Mouse (Mus musculus) midbrain, embryonic 13.5 days (tissue): ENCODE measurements at regions not wholly inside any gene's neighbourhood (a gene's known extent, or its start where the extent isn't known, plus 50 kb on each side); places are given as distances from the start of the nearest gene placed in this dataset.

Experiments used
- ATAC-seq: fragments of 200-750 bp; cut with Nextera tagmentation; 2 replicates; pipeline ENCODE4 v1.8.0; 2017; ENCODE audit warnings: mild to moderate bottlenecking, moderate TSS enrichment, moderate library complexity
- H3K27ac ChIP-seq: fragments of 300-500 bp; sonication (generic); 2 replicates; pipeline ENCODE4 v1.5.1; 2015; ENCODE audit warnings: inconsistent platforms, mild to moderate bottlenecking, moderate library complexity
- H3K27me3 ChIP-seq: fragments of 300-500 bp; sonication (generic); 2 replicates; pipeline ENCODE4 v1.6.1; 2015; ENCODE audit warnings: mild to moderate bottlenecking, inconsistent platforms
- H3K36me3 ChIP-seq: fragments of 300-500 bp; sonication (generic); 2 replicates; pipeline ENCODE4 v1.6.1; 2015; ENCODE audit warnings: mild to moderate bottlenecking, inconsistent platforms
- H3K4me1 ChIP-seq: fragments of 300-500 bp; sonication (generic); replicated peaks from 2 replicates; pipeline ENCODE4 v1.6.1; 2015; ENCODE audit warnings: inconsistent platforms
- H3K4me2 ChIP-seq: fragments of 300-500 bp; sonication (generic); replicated peaks from 2 replicates; pipeline ENCODE4 v1.6.1; 2015; ENCODE audit warnings: moderate library complexity, mild to moderate bottlenecking, inconsistent platforms
- H3K4me3 ChIP-seq: fragments of 300-500 bp; sonication (generic); replicated peaks from 2 replicates; pipeline ENCODE4 v1.5.1; 2015; ENCODE audit warnings: mild to moderate bottlenecking, inconsistent platforms
- H3K9ac ChIP-seq: fragments of 300-500 bp; sonication (generic); replicated peaks from 2 replicates; pipeline ENCODE4 v1.6.1; 2015; ENCODE audit warnings: mild to moderate bottlenecking, inconsistent platforms
- H3K9me3 ChIP-seq: fragments of 300-500 bp; sonication (generic); 2 replicates; pipeline ENCODE4 v1.6.1; 2016; ENCODE audit warnings: mild to moderate bottlenecking, inconsistent platforms
- WGBS: fragments of 180-500 bp; shearing (Covaris S2); methylation state at CpG from one replicate; pipeline ENCODE4 v1.1.7; 2015; 5-methylcytosine and 5-hydroxymethylcytosine counted together

DNA sequence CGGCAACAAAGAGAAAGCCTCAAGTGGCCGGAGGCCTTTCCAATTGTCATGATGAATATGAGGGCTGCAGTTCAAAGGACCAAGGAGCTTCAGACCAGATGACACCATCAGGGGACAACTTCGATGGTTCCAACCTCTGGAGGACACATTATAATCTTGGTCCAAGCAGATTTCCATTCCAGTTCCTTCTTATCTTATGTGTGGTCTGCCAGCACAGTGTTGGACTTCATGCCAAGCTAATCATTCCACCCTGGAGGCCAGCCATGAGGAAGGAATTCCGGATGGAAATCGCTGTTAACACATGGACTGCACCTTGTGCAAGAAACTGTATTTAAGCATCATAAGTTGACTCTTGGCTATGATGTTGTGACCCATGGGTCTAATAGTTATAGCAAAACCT is 334.5 kb upstream of the Gm21798 start:
- 95% methylated on average over 5 of the region's 5 CpGs for WGBS
- no peaks in the 10 kb centered on the region for H3K9me3 ChIP-seq
- no peak overlapping the region for H3K27ac ChIP-seq
- no peak overlapping the region for H3K9ac ChIP-seq
- no peak overlapping the region for H3K4me3 ChIP-seq
- H3K36me3 ChIP-seq: no peaks in the 10 kb centered on the region
- 0 out of 2 replicates have a peak, but pooled peaks cover 3% of the 10 kb centered on the region for H3K27me3 ChIP-seq
- no peak for ATAC-seq
- H3K4me2 ChIP-seq: no peak overlapping the region
- H3K4me1 ChIP-seq: peaks cover 6% of the 10 kb centered on the region

DNA sequence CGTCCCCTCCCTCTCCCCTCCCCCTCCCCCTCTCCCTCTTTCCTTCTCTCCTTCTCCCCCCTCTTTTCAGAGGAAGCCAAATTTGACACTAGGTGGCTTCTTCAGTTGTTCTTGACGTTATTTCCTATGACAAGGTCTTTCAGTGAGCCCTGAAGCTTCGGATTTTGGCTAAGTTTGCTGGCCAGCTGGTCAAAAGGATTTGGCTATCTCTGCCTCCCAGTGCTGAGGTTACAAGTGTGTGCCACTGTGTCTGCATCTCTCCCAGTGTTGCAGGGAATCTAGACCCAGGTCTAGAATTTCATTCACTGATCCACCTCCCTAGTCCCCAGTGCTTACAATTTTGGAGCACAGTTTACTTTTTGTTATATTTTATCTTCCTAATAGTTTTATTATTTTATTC is 329.7 kb upstream of the Gm21798 start:
- no peak overlapping the region for H3K4me3 ChIP-seq
- no peak overlapping the region for H3K9ac ChIP-seq
- H3K27ac ChIP-seq: no peak overlapping the region
- ATAC-seq: no peak
- H3K36me3 ChIP-seq: no peaks in the 10 kb centered on the region
- H3K4me1 ChIP-seq: no peaks in the 10 kb centered on the region
- no peaks in the 10 kb centered on the region for H3K9me3 ChIP-seq
- H3K4me2 ChIP-seq: no peak overlapping the region
- 8% methylated on average over 2 of the region's 3 CpGs for WGBS
- H3K27me3 ChIP-seq: no peaks in the 10 kb centered on the region

DNA sequence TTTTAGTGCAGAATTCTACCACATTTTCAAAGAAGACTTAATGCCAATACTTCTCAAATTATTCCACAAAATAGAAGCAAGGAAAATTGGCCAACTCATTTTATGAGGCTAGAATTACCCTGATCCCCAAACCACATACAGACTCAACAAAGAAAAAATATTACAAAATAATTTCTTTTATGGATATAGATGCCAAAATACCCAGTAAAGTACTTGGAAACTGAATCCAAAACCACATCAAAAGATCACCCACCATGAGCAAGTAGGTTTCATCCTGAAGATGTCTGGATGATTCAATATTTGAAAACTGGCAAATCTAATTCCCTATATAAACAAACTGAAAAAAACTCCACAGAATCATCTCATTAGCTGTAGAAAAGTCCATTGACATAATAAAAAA is 316.7 kb upstream of the Gm21798 start:
- no peaks in the 10 kb centered on the region for H3K9me3 ChIP-seq
- H3K27me3 ChIP-seq: no peaks in the 10 kb centered on the region
- no peaks in the 10 kb centered on the region for H3K4me1 ChIP-seq
- no peak overlapping the region for H3K27ac ChIP-seq
- ATAC-seq: no peak
- no peaks in the 10 kb centered on the region for H3K36me3 ChIP-seq
- no peak overlapping the region for H3K4me3 ChIP-seq
- no peak overlapping the region for H3K4me2 ChIP-seq
- H3K9ac ChIP-seq: no peak overlapping the region

DNA sequence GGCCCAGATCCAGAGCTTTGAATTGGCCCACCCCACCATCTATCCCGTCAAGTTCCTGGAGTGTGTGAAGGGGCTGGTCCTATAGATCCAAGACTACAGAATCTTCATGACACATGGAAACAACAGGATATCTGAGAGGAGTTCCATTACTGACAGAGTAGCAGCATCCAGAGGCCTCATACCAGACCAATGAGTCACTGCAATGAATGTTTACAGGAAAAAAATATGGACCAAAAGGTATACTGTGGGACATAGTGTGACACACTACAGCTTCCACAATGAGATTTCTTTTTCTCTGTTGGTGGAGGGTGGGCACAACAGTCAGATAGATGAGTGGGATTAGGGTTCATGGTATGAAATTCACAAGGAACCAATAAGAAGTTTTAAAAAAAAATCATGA is 316.0 kb upstream of the Gm21798 start:
- Histone ChIP-seq H3K9me3 (no peaks in the 10 kb centered on the region), H3K4me2 (no peak overlapping the region), H3K36me3 (no peaks in the 10 kb centered on the region), H3K4me3 (no peak overlapping the region), H3K9ac (no peak overlapping the region), H3K27ac (no peak overlapping the region), H3K4me1 (no peaks in the 10 kb centered on the region), H3K27me3 (no peaks in the 10 kb centered on the region)
- WGBS: 91% methylated on average over 1 of the region's 1 CpGs
- no peak for ATAC-seq

DNA sequence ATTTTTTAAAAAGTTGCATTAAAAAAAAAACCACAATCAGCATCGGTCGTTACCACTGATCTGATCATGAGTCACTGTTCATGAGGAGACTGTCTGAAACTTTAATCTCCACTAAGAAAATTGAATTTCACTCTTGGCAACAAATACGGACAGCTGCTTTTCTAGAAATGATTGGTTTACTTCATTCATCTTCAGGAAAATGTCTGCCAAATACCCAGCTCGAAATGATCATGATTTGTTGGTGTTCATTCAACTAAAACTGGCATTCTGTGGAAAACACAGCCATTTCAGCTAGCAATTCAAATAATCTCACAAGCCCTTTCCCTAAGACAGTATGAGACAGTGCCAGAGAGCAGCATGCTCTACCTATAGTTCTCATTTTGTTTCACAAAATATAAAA is 312.7 kb upstream of the Gm21798 start:
- H3K27ac ChIP-seq: no peak overlapping the region
- no peaks in the 10 kb centered on the region for H3K27me3 ChIP-seq
- ATAC-seq: no peak
- no peaks in the 10 kb centered on the region for H3K4me1 ChIP-seq
- no peak overlapping the region for H3K4me3 ChIP-seq
- WGBS: 89% methylated on average over 4 of the region's 4 CpGs
- no peaks in the 10 kb centered on the region for H3K36me3 ChIP-seq
- H3K4me2 ChIP-seq: no peak overlapping the region
- H3K9me3 ChIP-seq: no peaks in the 10 kb centered on the region
- H3K9ac ChIP-seq: no peak overlapping the region

DNA sequence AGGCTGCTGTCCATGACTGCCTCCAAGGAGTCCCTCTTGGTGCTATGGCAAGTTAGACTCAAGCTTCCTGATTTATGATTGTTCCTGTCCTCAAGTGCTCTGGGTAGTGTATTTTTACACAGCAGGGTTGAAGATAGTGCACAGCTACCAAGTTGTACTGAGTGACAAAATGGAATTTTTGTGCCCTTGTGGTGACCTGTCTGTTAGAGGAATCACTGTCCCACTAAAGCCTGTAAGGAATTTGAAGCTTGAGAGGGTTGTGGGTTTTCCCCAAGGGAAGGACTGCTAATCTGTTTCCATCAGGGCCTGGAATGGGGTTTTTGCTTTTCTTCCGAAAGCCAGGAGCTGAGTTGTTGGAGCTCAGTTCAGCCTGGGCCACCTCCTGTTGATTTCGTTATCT is 306.8 kb upstream of the Gm21798 start:
- no peak overlapping the region for H3K4me3 ChIP-seq
- H3K4me1 ChIP-seq: no peaks in the 10 kb centered on the region
- no peak overlapping the region for H3K4me2 ChIP-seq
- no peak overlapping the region for H3K9ac ChIP-seq
- H3K27me3 ChIP-seq: no peaks in the 10 kb centered on the region
- H3K9me3 ChIP-seq: no peaks in the 10 kb centered on the region
- H3K36me3 ChIP-seq: no peaks in the 10 kb centered on the region
- 92% methylated on average over 2 of the region's 2 CpGs for WGBS
- H3K27ac ChIP-seq: no peak overlapping the region
- no peak for ATAC-seq

DNA sequence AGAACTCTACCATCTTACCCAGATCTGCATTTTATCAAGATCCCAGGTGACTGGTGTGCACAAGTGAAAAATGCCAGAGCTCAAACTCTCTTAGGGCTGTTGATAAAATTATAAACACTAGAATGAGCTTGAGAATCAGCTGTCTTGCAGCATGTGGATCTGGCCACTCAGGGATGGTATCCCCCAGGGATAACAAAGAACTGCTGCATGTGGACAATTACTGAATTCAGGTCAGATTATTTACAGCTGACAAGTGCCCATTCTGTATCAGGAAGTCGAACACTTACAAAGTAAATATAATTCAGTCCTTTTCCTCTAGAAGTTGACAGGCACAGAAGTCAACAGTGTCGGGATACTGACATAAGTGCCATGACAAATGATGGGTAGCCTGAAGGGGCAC is 306.3 kb upstream of the Gm21798 start:
- Histone ChIP-seq H3K27me3 (no peaks in the 10 kb centered on the region), H3K4me1 (no peaks in the 10 kb centered on the region), H3K9ac (no peak overlapping the region), H3K27ac (no peak overlapping the region), H3K4me3 (no peak overlapping the region), H3K4me2 (no peak overlapping the region), H3K36me3 (no peaks in the 10 kb centered on the region), H3K9me3 (no peaks in the 10 kb centered on the region)
- 54% methylated on average over 2 of the region's 2 CpGs for WGBS
- ATAC-seq: no peak

DNA sequence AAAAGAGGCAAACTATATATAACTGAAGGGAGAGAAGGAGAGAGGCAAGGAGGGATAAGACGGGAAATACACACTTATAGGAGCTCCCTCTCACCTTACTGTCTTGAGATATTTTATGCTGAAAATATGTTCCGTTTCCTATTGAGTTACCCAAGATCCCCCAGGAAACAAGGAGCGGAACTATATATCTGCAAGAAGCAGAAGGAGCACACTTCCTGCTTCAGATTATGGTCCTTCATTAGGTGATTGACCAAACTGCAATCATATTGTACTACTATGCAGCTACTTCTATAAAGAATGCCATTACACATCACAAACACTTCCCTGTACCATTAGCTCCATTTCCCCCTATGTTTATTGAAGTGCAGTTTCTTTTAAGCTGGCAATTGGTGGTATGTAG is 304.9 kb upstream of the Gm21798 start:
- no peaks in the 10 kb centered on the region for H3K9me3 ChIP-seq
- WGBS: 92% methylated on average over 3 of the region's 3 CpGs
- H3K4me3 ChIP-seq: no peak overlapping the region
- no peaks in the 10 kb centered on the region for H3K4me1 ChIP-seq
- H3K9ac ChIP-seq: no peak overlapping the region
- no peak for ATAC-seq
- no peaks in the 10 kb centered on the region for H3K27me3 ChIP-seq
- no peak overlapping the region for H3K4me2 ChIP-seq
- no peak overlapping the region for H3K27ac ChIP-seq
- no peaks in the 10 kb centered on the region for H3K36me3 ChIP-seq

DNA sequence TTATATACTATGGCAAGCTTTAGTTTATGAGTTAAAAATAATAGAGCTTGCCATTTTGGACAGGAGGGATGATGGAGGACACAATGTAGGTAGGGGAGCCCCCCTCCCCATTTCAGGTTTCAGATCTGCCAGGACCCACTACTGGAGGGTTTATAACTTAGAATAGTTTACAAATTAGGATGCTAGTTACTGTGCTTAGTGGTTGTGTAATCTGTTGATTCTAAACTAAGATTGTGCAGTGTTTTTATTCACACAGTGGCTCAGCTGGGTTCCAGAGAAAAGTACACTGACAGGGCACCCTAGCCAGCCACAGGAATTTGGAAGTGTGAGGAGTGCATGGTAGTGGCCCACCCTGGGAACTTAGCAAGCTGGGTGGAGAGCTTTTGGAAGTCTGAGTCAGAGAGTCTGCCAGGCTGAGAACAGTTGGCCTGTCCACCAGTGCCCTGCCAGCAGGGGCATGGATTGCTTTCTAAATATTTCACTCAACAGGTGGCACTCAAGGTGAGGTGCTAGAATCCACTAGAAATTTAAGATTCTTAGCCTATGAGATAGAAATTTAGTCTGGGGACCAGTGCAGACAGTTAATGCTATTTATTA is 303.9 kb upstream of the Gm21798 start:
- Histone ChIP-seq H3K4me3 (no peak overlapping the region), H3K27me3 (no peaks in the 10 kb centered on the region), H3K36me3 (no peaks in the 10 kb centered on the region), H3K27ac (no peak overlapping the region), H3K4me1 (no peaks in the 10 kb centered on the region), H3K9me3 (no peaks in the 10 kb centered on the region), H3K4me2 (no peak overlapping the region), H3K9ac (no peak overlapping the region)
- no peak for ATAC-seq

DNA sequence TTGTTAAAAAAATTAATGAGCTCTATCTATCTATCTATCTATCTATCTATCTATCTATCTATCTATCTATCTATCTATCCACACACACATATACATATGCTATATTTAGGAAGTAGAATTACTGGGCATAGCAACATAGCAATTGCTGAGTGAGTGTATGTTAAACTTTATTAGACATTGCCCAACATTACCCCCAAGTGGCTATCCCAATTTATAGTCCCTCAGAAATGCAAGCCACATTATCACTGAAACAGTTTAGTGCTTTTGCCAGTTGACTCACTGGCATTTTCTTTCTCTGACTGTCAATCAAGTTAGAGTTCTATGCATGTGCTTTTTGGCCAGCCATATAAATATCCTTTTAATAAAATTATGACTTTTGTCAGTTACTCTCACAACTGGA is 302.3 kb upstream of the Gm21798 start:
- ATAC-seq: no peak
- no peaks in the 10 kb centered on the region for H3K27me3 ChIP-seq

DNA sequence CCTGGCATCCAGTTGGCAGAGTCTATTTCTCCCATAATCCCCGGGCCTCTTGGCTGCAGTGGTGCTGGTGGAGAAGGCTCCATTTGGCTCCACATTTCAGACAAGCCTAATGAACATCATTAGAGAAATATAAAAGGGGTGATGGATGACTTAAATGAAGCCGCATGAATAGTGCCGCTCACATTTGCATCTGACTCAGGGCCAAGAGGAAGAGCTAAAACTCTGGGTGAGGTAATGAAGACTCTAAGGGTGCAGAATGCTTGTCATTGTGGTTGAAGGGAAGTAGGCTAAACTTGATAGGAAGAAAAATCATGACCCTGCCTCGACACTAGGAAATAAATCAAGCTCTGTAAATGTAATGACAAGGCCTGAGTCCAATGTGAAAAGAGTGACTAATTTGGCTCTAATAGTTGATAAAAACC is 298.3 kb upstream of the Gm21798 start:
- ATAC-seq: no peak
- Histone ChIP-seq H3K4me1 (no peaks in the 10 kb centered on the region), H3K27ac (no peak overlapping the region), H3K36me3 (no peaks in the 10 kb centered on the region), H3K27me3 (no peaks in the 10 kb centered on the region), H3K9ac (no peak overlapping the region), H3K9me3 (no peaks in the 10 kb centered on the region), H3K4me2 (no peak overlapping the region), H3K4me3 (no peak overlapping the region)
- WGBS: 79% methylated on average over 4 of the region's 4 CpGs

More for the DNA sequence above, 302.3 kb upstream of the Gm21798 start:
- no peak overlapping the region for H3K4me3 ChIP-seq
- H3K4me2 ChIP-seq: no peak overlapping the region
- H3K27ac ChIP-seq: no peak overlapping the region
- no peak overlapping the region for H3K9ac ChIP-seq
- H3K36me3 ChIP-seq: no peaks in the 10 kb centered on the region
- no peaks in the 10 kb centered on the region for H3K9me3 ChIP-seq
- no peaks in the 10 kb centered on the region for H3K4me1 ChIP-seq

DNA sequence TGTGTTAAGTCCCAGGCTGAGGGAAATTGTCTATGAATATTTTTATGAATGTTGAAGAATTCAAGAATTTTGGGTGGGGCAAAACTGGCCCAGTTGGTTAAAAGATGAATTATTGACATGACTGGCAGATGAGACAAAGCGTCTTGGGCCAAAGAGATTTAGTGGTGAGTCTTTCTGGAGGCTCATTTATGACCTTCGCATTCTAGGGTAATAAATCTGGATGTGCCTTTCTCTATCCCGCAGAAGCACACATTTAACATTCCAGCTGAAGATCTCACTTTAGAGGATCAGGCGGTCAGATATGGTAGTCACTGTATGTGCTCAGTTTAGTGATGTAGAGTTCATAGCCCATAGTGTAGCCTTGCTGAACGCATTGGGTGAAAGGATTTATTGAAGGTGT is 296.9 kb upstream of the Gm21798 start:
- no peaks in the 10 kb centered on the region for H3K4me1 ChIP-seq
- H3K27ac ChIP-seq: no peak overlapping the region
- H3K27me3 ChIP-seq: no peaks in the 10 kb centered on the region
- H3K9ac ChIP-seq: no peak overlapping the region
- H3K36me3 ChIP-seq: no peaks in the 10 kb centered on the region
- no peak for ATAC-seq
- H3K4me3 ChIP-seq: no peak overlapping the region
- H3K9me3 ChIP-seq: no peaks in the 10 kb centered on the region
- WGBS: 97% methylated on average over 5 of the region's 5 CpGs
- H3K4me2 ChIP-seq: no peak overlapping the region

DNA sequence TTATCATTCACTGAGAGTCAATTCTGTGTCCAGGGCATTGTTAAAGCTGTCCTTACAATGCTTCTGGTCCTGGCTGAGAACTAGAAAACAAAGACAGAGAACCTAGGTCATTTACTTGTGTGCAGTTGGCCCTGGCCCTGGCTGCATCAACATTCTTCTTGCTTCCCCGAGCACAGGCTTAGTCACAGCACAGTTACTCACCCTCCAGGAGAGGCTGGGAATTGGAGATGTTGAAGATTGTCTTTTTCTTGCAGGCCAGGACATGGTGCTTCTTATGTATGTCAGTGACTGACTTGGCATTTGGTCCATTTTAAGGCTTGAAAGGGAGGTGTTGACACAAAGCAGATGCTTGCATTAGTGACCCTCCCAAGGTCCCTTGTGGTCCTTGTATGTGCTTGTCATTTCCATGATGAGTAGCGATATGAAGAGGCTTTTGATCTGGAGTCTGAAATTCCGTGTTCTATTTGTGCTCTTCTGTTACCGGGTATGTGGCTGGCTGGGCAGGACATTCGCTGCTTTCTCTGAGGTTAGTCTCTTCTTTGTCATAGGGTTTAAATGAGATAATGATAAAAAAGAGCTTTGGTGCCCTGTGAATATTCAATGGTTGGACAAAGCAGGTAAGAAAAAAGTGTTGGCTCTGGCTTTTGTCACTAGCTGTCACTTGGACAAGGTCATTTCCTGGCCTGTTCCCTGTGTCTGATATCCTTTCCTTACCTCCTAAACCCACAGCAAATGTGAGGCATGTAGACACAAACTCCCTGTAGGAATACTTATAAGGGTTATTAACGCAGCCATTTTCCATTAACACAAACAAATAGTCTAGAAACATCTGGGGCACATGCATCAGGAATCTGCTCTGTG is 285.0 kb upstream of the Gm21798 start:
- ATAC-seq: no peak
- Histone ChIP-seq H3K4me1 (no peaks in the 10 kb centered on the region), H3K27me3 (no peaks in the 10 kb centered on the region), H3K27ac (no peak overlapping the region), H3K9ac (no peak overlapping the region), H3K4me3 (no peak overlapping the region), H3K9me3 (no peaks in the 10 kb centered on the region), H3K36me3 (no peaks in the 10 kb centered on the region), H3K4me2 (no peak overlapping the region)
- 79% methylated on average over 6 of the region's 6 CpGs for WGBS
